Mouse (Mus musculus): ENCODE results near the gene Rnps1. TPM values are rescaled to one million over a fixed set of nuclear protein-coding genes. Genes with fewer than 3 reads are reported as not detected.

The Rnps1 gene
- total and polyA plus RNA-seq, 2 experiments from 2014 or later: 291 to 363 TPM

DNA sequence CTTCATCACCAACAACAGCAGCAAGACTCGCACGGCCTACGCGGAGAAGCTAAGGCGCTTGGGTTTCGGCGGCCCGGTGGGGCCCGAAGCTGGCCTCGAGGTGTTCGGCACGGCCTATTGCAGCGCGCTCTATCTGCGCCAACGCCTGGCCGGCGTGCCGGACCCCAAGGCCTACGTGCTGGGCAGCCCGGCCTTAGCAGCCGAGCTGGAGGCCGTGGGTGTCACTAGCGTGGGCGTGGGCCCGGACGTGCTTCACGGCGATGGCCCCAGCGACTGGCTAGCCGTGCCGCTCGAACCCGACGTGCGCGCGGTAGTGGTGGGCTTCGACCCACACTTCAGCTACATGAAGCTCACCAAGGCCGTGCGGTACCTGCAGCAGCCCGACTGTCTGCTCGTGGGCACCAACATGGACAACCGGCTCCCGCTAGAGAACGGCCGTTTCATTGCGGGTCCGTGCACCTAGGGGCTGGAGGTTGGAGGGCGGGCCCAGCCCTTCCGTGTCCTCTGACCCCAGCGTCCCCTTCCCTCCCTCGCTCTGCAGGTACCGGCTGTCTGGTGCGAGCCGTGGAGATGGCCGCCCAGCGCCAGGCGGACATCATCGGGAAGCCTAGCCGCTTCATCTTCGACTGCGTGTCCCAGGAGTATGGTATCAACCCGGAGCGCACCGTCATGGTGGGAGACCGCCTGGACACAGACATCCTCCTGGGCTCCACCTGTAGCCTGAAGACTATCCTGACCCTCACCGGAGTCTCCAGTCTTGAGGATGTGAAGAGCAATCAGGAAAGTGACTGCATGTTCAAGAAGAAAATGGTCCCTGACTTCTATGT, 56.5 kb downstream of the Rnps1 start:
- no peak for ATAC-seq
- H3K9ac ChIP-seq: peak overlapping the region; percentile 68
- H3K36me3 ChIP-seq (ENCODE audit: insufficient read depth): peaks cover 23% of the 10 kb centered on the region
- H3K4me2 ChIP-seq (ENCODE audit: low read depth): peak overlapping the region; percentile 93
- no peak for DNase-seq
- no peaks in the 10 kb centered on the region for H3K27me3 ChIP-seq (ENCODE audit: insufficient read depth, low read length)
- WGBS: 2% methylated on average over 68 of the region's 68 CpGs
- no peak for TF ChIP-seq CTCF (IDR thresholded peaks at IDR 0.05; ENCODE audit: low read depth)
- H3K4me3 ChIP-seq (ENCODE audit: low read depth, low read length): peak overlapping the region; percentile 81
- H3K27ac ChIP-seq (ENCODE audit: low read depth, low read length): peak overlapping the region; percentile 85
- no peaks in the 10 kb centered on the region for H3K9me3 ChIP-seq (ENCODE audit: low read length)
- peaks cover 10% of the 10 kb centered on the region for H3K4me1 ChIP-seq (ENCODE audit: insufficient read depth)

GRCm38 (mm10) chr17:24472512-24472911, 58.1 kb downstream of the Rnps1 start:
- no peak for TF ChIP-seq CTCF (IDR thresholded peaks at IDR 0.05; ENCODE audit: low read depth)
- DNase-seq (no peak), ATAC-seq (no peak)
- Histone ChIP-seq H3K9ac (no peak overlapping the region), H3K4me3 (ENCODE audit: low read depth, low read length) (no peak overlapping the region), H3K27ac (ENCODE audit: low read depth, low read length) (no peak overlapping the region), H3K9me3 (ENCODE audit: low read length) (no peaks in the 10 kb centered on the region), H3K36me3 (ENCODE audit: insufficient read depth) (peaks cover 37% of the 10 kb centered on the region), H3K4me2 (ENCODE audit: low read depth) (0 out of 2 replicates have a peak overlapping the region, but pooled peaks have one; percentile 93), H3K4me1 (ENCODE audit: insufficient read depth) (peaks cover 10% of the 10 kb centered on the region), H3K27me3 (ENCODE audit: insufficient read depth, low read length) (no peaks in the 10 kb centered on the region)
- WGBS: 76% methylated on average over 4 of the region's 4 CpGs

- Histone ChIP-seq H3K9ac (no peak within 1 kb of the TSS), H3K4me2 (ENCODE audit: low read depth) (no peak within 1 kb of the TSS), H3K36me3 (ENCODE audit: insufficient read depth) (peaks cover 37% of the 10 kb centered on the region), H3K9me3 (ENCODE audit: low read length) (no peaks in the 10 kb centered on the region), H3K4me3 (ENCODE audit: low read depth, low read length) (no peak within 1 kb of the TSS), H3K27me3 (ENCODE audit: insufficient read depth, low read length) (no peaks in the 10 kb centered on the region), H3K27ac (ENCODE audit: low read depth, low read length) (peak within 1 kb of the TSS; percentile 45; the same call in 1 of the 2 replicates), H3K4me1 (ENCODE audit: insufficient read depth) (peaks cover 15% of the 10 kb centered on the region)
- WGBS: 71% methylated on average over 6 of the region's 6 CpGs
- no peak for ATAC-seq
- TF ChIP-seq CTCF (IDR thresholded peaks at IDR 0.05; ENCODE audit: low read depth): no peak
- DNase-seq: no peak
These were observed 59.4 kb downstream of the Rnps1 start, which contains the start of gene Bricd5 for GRCm38 (mm10) chr17:24473612-24474275. Bricd5 (plus strand) TSS chr17:24473884.

- Histone ChIP-seq H3K36me3 (ENCODE audit: insufficient read depth) (peaks cover 37% of the 10 kb centered on the region), H3K9ac (no peak overlapping the region), H3K4me2 (ENCODE audit: low read depth) (no peak overlapping the region), H3K9me3 (ENCODE audit: low read length) (no peaks in the 10 kb centered on the region), H3K4me1 (ENCODE audit: insufficient read depth) (peaks cover 15% of the 10 kb centered on the region), H3K27me3 (ENCODE audit: insufficient read depth, low read length) (no peaks in the 10 kb centered on the region), H3K4me3 (ENCODE audit: low read depth, low read length) (no peak overlapping the region), H3K27ac (ENCODE audit: low read depth, low read length) (peak overlapping the region; percentile 45; the same call in 1 of the 2 replicates)
- DNase-seq: no peak
- TF ChIP-seq CTCF (IDR thresholded peaks at IDR 0.05; ENCODE audit: low read depth): no peak
- ATAC-seq: no peak
- 76% methylated on average over 5 of the region's 5 CpGs for WGBS
These were observed 60.2 kb downstream of the Rnps1 start for GRCm38 (mm10) chr17:24474557-24474956.

Other genes with a start within 250 kb of the Rnps1 start
- 386 and 489 TPM in 2 replicates for gene Atp6v0c, start 244.9 kb upstream of the Rnps1 start, total RNA-seq (2014; rRNA removed)
- gene Atp6v0c, start 244.9 kb upstream of the Rnps1 start, polyA plus RNA-seq (2015; fragmentation: Nextera tagmentation; extraction: Ambion mirVana): 1,891 and 2,006 TPM in 2 replicates
- gene Tbc1d24, start 209.0 kb upstream of the Rnps1 start, total RNA-seq (2014; rRNA removed): 94.5 and 113 TPM in 2 replicates
- 15.7 and 23.5 TPM in 2 replicates for gene Tbc1d24, start 209.0 kb upstream of the Rnps1 start, polyA plus RNA-seq (2015; fragmentation: Nextera tagmentation; extraction: Ambion mirVana)
- 18.3 and 19.6 TPM in 2 replicates for gene Ntn3, start 205.0 kb upstream of the Rnps1 start, total RNA-seq (2014; rRNA removed)
- gene Ntn3, start 205.0 kb upstream of the Rnps1 start, polyA plus RNA-seq (2015; fragmentation: Nextera tagmentation; extraction: Ambion mirVana): 2.9 and 4.0 TPM in 2 replicates
- gene Tedc2, start 193.7 kb upstream of the Rnps1 start, total RNA-seq (2014; rRNA removed): 19.7 and 20.1 TPM in 2 replicates
- 9.6 and 10.0 TPM in 2 replicates for gene Tedc2, start 193.7 kb upstream of the Rnps1 start, polyA plus RNA-seq (2015; fragmentation: Nextera tagmentation; extraction: Ambion mirVana)
- gene Ccnf, start 163.1 kb upstream of the Rnps1 start, total RNA-seq (2014; rRNA removed): 6.2 and 7.4 TPM in 2 replicates
- 4.1 and 6.9 TPM in 2 replicates for gene Ccnf, start 163.1 kb upstream of the Rnps1 start, polyA plus RNA-seq (2015; fragmentation: Nextera tagmentation; extraction: Ambion mirVana)
- 0.38 and 0.62 TPM in 2 replicates for gene Abca17, start 63.5 kb upstream of the Rnps1 start, total RNA-seq (2014; rRNA removed)
- 0.70 and 0.86 TPM in 2 replicates for gene Abca17, start 63.5 kb upstream of the Rnps1 start, polyA plus RNA-seq (2015; fragmentation: Nextera tagmentation; extraction: Ambion mirVana)
- gene Abca3, start 62.6 kb upstream of the Rnps1 start, total RNA-seq (2014; rRNA removed): 53.0 and 71.2 TPM in 2 replicates
- 15.5 and 22.9 TPM in 2 replicates for gene Abca3, start 62.6 kb upstream of the Rnps1 start, polyA plus RNA-seq (2015; fragmentation: Nextera tagmentation; extraction: Ambion mirVana)
- gene Eci1, start 12.1 kb downstream of the Rnps1 start, total RNA-seq (2014; rRNA removed): 20.2 and 22.0 TPM in 2 replicates
- gene Eci1, start 12.1 kb downstream of the Rnps1 start, polyA plus RNA-seq (2015; fragmentation: Nextera tagmentation; extraction: Ambion mirVana): 23.3 and 30.0 TPM in 2 replicates
- gene Dnase1l2, start 28.5 kb downstream of the Rnps1 start, total RNA-seq (2014; rRNA removed): 4.7 and 6.2 TPM in 2 replicates
- gene Dnase1l2, start 28.5 kb downstream of the Rnps1 start, polyA plus RNA-seq (2015; fragmentation: Nextera tagmentation; extraction: Ambion mirVana): 0.82 and 0.92 TPM in 2 replicates
- gene E4f1, start 55.7 kb downstream of the Rnps1 start, total RNA-seq (2014; rRNA removed): 34.2 and 37.5 TPM in 2 replicates
- 9.2 and 25.6 TPM in 2 replicates for gene E4f1, start 55.7 kb downstream of the Rnps1 start, polyA plus RNA-seq (2015; fragmentation: Nextera tagmentation; extraction: Ambion mirVana)
- gene Pgp, start 55.8 kb downstream of the Rnps1 start, total RNA-seq (2014; rRNA removed): 37.8 and 39.5 TPM in 2 replicates
- gene Pgp, start 55.8 kb downstream of the Rnps1 start, polyA plus RNA-seq (2015; fragmentation: Nextera tagmentation; extraction: Ambion mirVana): 68.1 and 72.5 TPM in 2 replicates
- gene Bricd5, start 59.3 kb downstream of the Rnps1 start, total RNA-seq (2014; rRNA removed): 1.2 and 2.0 TPM in 2 replicates
- gene Bricd5, start 59.3 kb downstream of the Rnps1 start, polyA plus RNA-seq (2015; fragmentation: Nextera tagmentation; extraction: Ambion mirVana): 1.6 and 4.3 TPM in 2 replicates
- 36.5 and 45.5 TPM in 2 replicates for gene Mlst8, start 64.5 kb downstream of the Rnps1 start, total RNA-seq (2014; rRNA removed)
- gene Mlst8, start 64.5 kb downstream of the Rnps1 start, polyA plus RNA-seq (2015; fragmentation: Nextera tagmentation; extraction: Ambion mirVana): 23.9 and 28.2 TPM in 2 replicates
- 90.0 and 113 TPM in 2 replicates for gene Caskin1, start 74.0 kb downstream of the Rnps1 start, total RNA-seq (2014; rRNA removed)
- gene Caskin1, start 74.0 kb downstream of the Rnps1 start, polyA plus RNA-seq (2015; fragmentation: Nextera tagmentation; extraction: Ambion mirVana): 14.9 and 25.3 TPM in 2 replicates
- 145 and 168 TPM in 2 replicates for gene Traf7, start 113.4 kb downstream of the Rnps1 start, total RNA-seq (2014; rRNA removed)
- 81.4 and 82.0 TPM in 2 replicates for gene Traf7, start 113.4 kb downstream of the Rnps1 start, polyA plus RNA-seq (2015; fragmentation: Nextera tagmentation; extraction: Ambion mirVana)
- gene Rab26, start 119.6 kb downstream of the Rnps1 start, total RNA-seq (2014; rRNA removed): 5.0 and 7.1 TPM in 2 replicates
- 10.1 and 12.4 TPM in 2 replicates for gene Rab26, start 119.6 kb downstream of the Rnps1 start, polyA plus RNA-seq (2015; fragmentation: Nextera tagmentation; extraction: Ambion mirVana)
- gene Pkd1, start 135.3 kb downstream of the Rnps1 start, total RNA-seq (2014; rRNA removed): 48.9 and 58.8 TPM in 2 replicates
- gene Pkd1, start 135.3 kb downstream of the Rnps1 start, polyA plus RNA-seq (2015; fragmentation: Nextera tagmentation; extraction: Ambion mirVana): 4.9 and 8.9 TPM in 2 replicates
- 81.2 and 92.6 TPM in 2 replicates for gene Tsc2, start 218.1 kb downstream of the Rnps1 start, total RNA-seq (2014; rRNA removed)
- gene Tsc2, start 218.1 kb downstream of the Rnps1 start, polyA plus RNA-seq (2015; fragmentation: Nextera tagmentation; extraction: Ambion mirVana): 44.2 and 56.2 TPM in 2 replicates
- gene Nthl1, start 218.1 kb downstream of the Rnps1 start, total RNA-seq (2014; rRNA removed): 10.1 and 10.2 TPM in 2 replicates
- gene Nthl1, start 218.1 kb downstream of the Rnps1 start, polyA plus RNA-seq (2015; fragmentation: Nextera tagmentation; extraction: Ambion mirVana): 8.6 and 9.8 TPM in 2 replicates
- gene Slc9a3r2, start 235.8 kb downstream of the Rnps1 start, total RNA-seq (2014; rRNA removed): 43.5 and 54.5 TPM in 2 replicates
- gene Slc9a3r2, start 235.8 kb downstream of the Rnps1 start, polyA plus RNA-seq (2015; fragmentation: Nextera tagmentation; extraction: Ambion mirVana): 42.0 and 48.3 TPM in 2 replicates
- not detected in 2 replicates for gene Npw, start 243.9 kb downstream of the Rnps1 start, total RNA-seq (2014; rRNA removed)
- gene Npw, start 243.9 kb downstream of the Rnps1 start, polyA plus RNA-seq (2015; fragmentation: Nextera tagmentation; extraction: Ambion mirVana): 0.64 and 0.96 TPM in 2 replicates